Mouse (Mus musculus): ENCODE results near the gene Bmp10.

- TF ChIP-seq CTCF (conservative IDR thresholded peaks at IDR 0.05; ENCODE audit: insufficient read depth, insufficient read length, low read depth, low read length), result no peak
- no peak for TF ChIP-seq POLR2A (IDR thresholded peaks at IDR 0.05; ENCODE audit: low read depth, low read length)
Measured at GRCm38 (mm10) chr6:87484806-87485205, 56.0 kb downstream of the Bmp10 start.
